Mouse (Mus musculus): ENCODE measurements at regions not wholly inside any gene's neighbourhood (a gene's known extent, or its start where the extent isn't known, plus 50 kb on each side); places are given as distances from the start of the nearest gene placed in this dataset.

- TF ChIP-seq CTCF (conservative IDR thresholded peaks at IDR 0.05 in 1 of 2, IDR thresholded peaks at IDR 0.05 in 1 of 2; ENCODE audit: low read depth in 2 of 2, low read length in 2 of 2) (no peak), TCF12 (IDR thresholded peaks at IDR 0.05; ENCODE audit: low read depth, low read length) (no peak), POLR2A (IDR thresholded peaks at IDR 0.05; ENCODE audit: low read depth, low read length) (no peak), ZNF384 (IDR thresholded peaks at IDR 0.05; ENCODE audit: low read depth, low read length) (no peak), EP300 (IDR thresholded peaks at IDR 0.05; ENCODE audit: low read length) (no peak), RAD21 (IDR thresholded peaks at IDR 0.05; ENCODE audit: low read depth, low read length) (no peak)
Measured at GRCm38 (mm10) chr4:56150716-56151115, 589.2 kb upstream of the Gm26657 start.

All from CH12.LX (cell line).